Mouse (Mus musculus): ENCODE results near the gene Angel1.

Gene Angel1

GRCm38 (mm10) chr12:86678591-86679545 lies 47.4 kb downstream of the Angel1 start, which contains the start of gene Vash1:
TSS of gene Vash1 (plus strand) at chr12:86678700.
- peak; percentile 89 for DNase-seq (ENCODE audit: low spot score)

- DNase-seq (ENCODE audit: low spot score) = no peak
Measured at GRCm38 (mm10) chr12:86672507-86672906, 53.8 kb downstream of the Angel1 start.

GRCm38 (mm10) chr12:86672105-86672504 lies 54.2 kb downstream of the Angel1 start:
- DNase-seq (ENCODE audit: low spot score) = no peak

- DNase-seq (ENCODE audit: low spot score) = no peak
Measured at GRCm38 (mm10) chr12:86668404-86668803, 57.9 kb downstream of the Angel1 start.

- no peak for DNase-seq (ENCODE audit: low spot score)
Measured at GRCm38 (mm10) chr12:86665656-86666055, 60.6 kb downstream of the Angel1 start.

- DNase-seq (ENCODE audit: low spot score) = no peak
Measured at GRCm38 (mm10) chr12:86660466-86660865, 65.8 kb downstream of the Angel1 start.

GRCm38 (mm10) chr12:86659447-86659968 lies 66.8 kb downstream of the Angel1 start:
- DNase-seq (ENCODE audit: low spot score) = peak; percentile 72

- DNase-seq (ENCODE audit: low spot score) = no peak
Measured at GRCm38 (mm10) chr12:86652570-86653041, 73.7 kb downstream of the Angel1 start.

GRCm38 (mm10) chr12:86651301-86651860 lies 74.9 kb downstream of the Angel1 start:
- no peak for DNase-seq (ENCODE audit: low spot score)

Data from embryo, embryonic 10 days (tissue).